Mouse (Mus musculus): Measurements from ENCODE around the gene 4430402I18Rik.

4430402I18Rik gene

GRCm38 (mm10) chr19:28968178-28968577 lies 578 bp upstream of the 4430402I18Rik start:
- DNase-seq (ENCODE audit: extremely low spot score, low spot score) = no peak

GRCm38 (mm10) chr19:28964552-28964903 lies 3.1 kb downstream of the 4430402I18Rik start:
- DNase-seq (ENCODE audit: extremely low spot score, low spot score) = no peak

GRCm38 (mm10) chr19:28963842-28964551 lies 3.6 kb downstream of the 4430402I18Rik start, which contains the start of gene Plpp6:
TSS of gene Plpp6 (plus strand) at chr19:28963953.
- DNase-seq (ENCODE audit: extremely low spot score, low spot score) = peak; percentile 74

- no peak for DNase-seq (ENCODE audit: extremely low spot score, low spot score)
These were observed 4.1 kb downstream of the 4430402I18Rik start for GRCm38 (mm10) chr19:28963513-28963841.

GRCm38 (mm10) chr19:28963113-28963512 lies 4.5 kb downstream of the 4430402I18Rik start:
- no peak for DNase-seq (ENCODE audit: extremely low spot score, low spot score)

GRCm38 (mm10) chr19:28951251-28951650 lies 16.3 kb downstream of the 4430402I18Rik start:
- no peak for DNase-seq (ENCODE audit: extremely low spot score, low spot score)

GRCm38 (mm10) chr19:28947311-28947710 lies 20.3 kb downstream of the 4430402I18Rik start:
- DNase-seq (ENCODE audit: extremely low spot score, low spot score) = no peak

GRCm38 (mm10) chr19:28946782-28947181 lies 20.8 kb downstream of the 4430402I18Rik start:
- no peak for DNase-seq (ENCODE audit: extremely low spot score, low spot score)

GRCm38 (mm10) chr19:28941271-28941670 lies 26.3 kb downstream of the 4430402I18Rik start:
- DNase-seq (ENCODE audit: extremely low spot score, low spot score) = no peak

GRCm38 (mm10) chr19:28940135-28940874 lies 27.3 kb downstream of the 4430402I18Rik start:
- no peak for DNase-seq (ENCODE audit: extremely low spot score, low spot score)

GRCm38 (mm10) chr19:28934897-28935296 lies 32.7 kb downstream of the 4430402I18Rik start:
- DNase-seq (ENCODE audit: extremely low spot score, low spot score) = no peak

GRCm38 (mm10) chr19:28929034-28929433 lies 38.6 kb downstream of the 4430402I18Rik start:
- DNase-seq (ENCODE audit: extremely low spot score, low spot score) = no peak

GRCm38 (mm10) chr19:28927396-28927795 lies 40.2 kb downstream of the 4430402I18Rik start:
- DNase-seq (ENCODE audit: extremely low spot score, low spot score) = no peak

GRCm38 (mm10) chr19:28926366-28926765 lies 41.2 kb downstream of the 4430402I18Rik start:
- DNase-seq (ENCODE audit: extremely low spot score, low spot score) = no peak

GRCm38 (mm10) chr19:28917839-28918238 lies 49.8 kb downstream of the 4430402I18Rik start:
- DNase-seq (ENCODE audit: extremely low spot score, low spot score) = no peak

GRCm38 (mm10) chr19:28916492-28916891 lies 51.1 kb downstream of the 4430402I18Rik start:
- no peak for DNase-seq (ENCODE audit: extremely low spot score, low spot score)

GRCm38 (mm10) chr19:28915602-28916250 lies 51.9 kb downstream of the 4430402I18Rik start:
- DNase-seq (ENCODE audit: extremely low spot score, low spot score) = no peak

- DNase-seq (ENCODE audit: extremely low spot score, low spot score) = no peak
These were observed 53.0 kb downstream of the 4430402I18Rik start for GRCm38 (mm10) chr19:28914598-28914997.

GRCm38 (mm10) chr19:28908693-28909092 lies 58.9 kb downstream of the 4430402I18Rik start:
- DNase-seq (ENCODE audit: extremely low spot score, low spot score) = no peak

- DNase-seq (ENCODE audit: extremely low spot score, low spot score) = no peak
These were observed 59.4 kb downstream of the 4430402I18Rik start for GRCm38 (mm10) chr19:28908186-28908585.

GRCm38 (mm10) chr19:28903536-28904119 lies 64.0 kb downstream of the 4430402I18Rik start:
- DNase-seq (ENCODE audit: extremely low spot score, low spot score) = no peak

- DNase-seq (ENCODE audit: extremely low spot score, low spot score) = no peak
These were observed 64.8 kb downstream of the 4430402I18Rik start for GRCm38 (mm10) chr19:28902806-28903205.

All from neural tube, embryonic 10.5 days (tissue).